Mouse (Mus musculus) hematopoietic stem cell, adult 5-6 weeks (primary cell): ENCODE measurements around the gene Dpy19l1. TPM values are rescaled to one million over a fixed set of nuclear protein-coding genes. Genes with fewer than 3 reads are reported as not detected.

Experiments used
- ATAC-seq, 2 experiments: fragments of 125-278 bp in 1 of 2; replicated peaks in 1 of 2; 2 replicates each; pipeline ENCODE4 v1.8.0; 2016 to 2017; ENCODE audit warnings: inconsistent platforms in 2 of 2, mild to moderate bottlenecking in 2 of 2, moderate number of reproducible peaks in 2 of 2, low read depth in 1 of 2, moderate TSS enrichment in 1 of 2; ENCODE audit not compliant: low FRiP score in 2 of 2, poor library complexity in 2 of 2, severe bottlenecking in 2 of 2, insufficient read depth in 1 of 2, low TSS enrichment in 1 of 2
- total RNA-seq: library from RNA; stranded (forward); fragments of 172-1452, 232-1000 nt; gene quantifications from 2 replicates; pipeline ENCODE4 v1.2.3, GENCODE M21; 2017

Dpy19l1 gene
- 33.5 and 47.4 TPM in 2 replicates for total RNA-seq

DNA sequence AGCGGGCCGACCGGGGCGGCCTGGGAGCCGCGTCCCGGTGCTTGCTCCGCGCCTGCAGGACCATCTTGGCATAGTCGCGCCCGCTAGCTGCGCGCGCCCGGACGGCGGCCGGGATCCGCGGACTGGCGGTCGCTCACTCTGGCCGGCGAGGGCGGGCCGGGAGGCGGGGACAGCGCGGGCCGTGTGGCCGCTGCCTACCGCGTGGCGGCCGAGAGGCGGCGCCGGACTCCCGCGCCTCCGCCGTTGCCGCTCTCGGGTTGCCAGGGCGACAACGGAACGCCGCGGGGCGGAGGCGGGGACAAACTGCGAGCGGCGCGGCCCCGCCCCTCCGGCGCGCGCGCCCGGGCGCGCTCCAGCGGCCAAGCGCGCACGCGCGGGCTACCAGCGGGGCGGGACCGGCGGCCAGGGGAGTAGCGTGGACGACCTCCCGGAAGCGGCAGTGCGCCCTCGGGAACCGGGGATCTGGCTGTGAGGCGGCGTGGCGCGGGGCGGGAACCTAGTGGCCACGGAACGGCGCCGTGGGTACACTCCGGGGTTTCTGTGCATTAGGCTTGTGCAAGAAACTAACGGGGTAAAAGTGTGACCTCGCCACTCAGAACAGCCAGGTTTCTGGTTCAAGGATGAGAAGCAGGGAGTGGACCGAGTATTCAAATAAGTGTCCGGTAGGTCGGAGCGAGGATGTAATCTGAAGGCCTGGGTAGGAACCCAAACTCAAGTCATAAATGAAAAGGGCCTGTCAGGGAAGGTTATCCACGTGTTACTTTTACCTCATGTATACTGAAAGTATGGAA is at the start of gene Dpy19l1:
TSS of gene Dpy19l1 (minus strand) at position 74 of the 791 bp plus-strand sequence.
- ATAC-seq: peak; percentile 72 to 85

DNA sequence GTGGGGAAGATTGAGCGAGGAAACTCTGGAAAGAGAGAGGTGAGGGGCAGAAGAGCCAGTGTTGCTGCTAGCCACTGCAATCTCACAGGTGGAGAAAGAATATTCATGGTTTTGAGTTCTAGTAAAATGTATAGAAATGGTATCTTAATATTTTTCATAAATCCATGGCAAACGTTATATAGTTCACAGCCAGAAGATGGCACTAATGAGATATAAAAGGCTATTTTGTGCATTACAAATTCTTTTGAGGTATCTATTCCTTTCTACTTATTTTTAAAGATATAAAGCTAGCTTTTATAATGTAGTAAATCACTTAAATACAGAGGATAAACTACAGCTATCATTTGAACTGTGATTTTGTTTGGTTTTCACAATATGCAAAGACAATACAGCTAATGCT is 35.2 kb upstream of the Dpy19l1 start:
- no peak for ATAC-seq

DNA sequence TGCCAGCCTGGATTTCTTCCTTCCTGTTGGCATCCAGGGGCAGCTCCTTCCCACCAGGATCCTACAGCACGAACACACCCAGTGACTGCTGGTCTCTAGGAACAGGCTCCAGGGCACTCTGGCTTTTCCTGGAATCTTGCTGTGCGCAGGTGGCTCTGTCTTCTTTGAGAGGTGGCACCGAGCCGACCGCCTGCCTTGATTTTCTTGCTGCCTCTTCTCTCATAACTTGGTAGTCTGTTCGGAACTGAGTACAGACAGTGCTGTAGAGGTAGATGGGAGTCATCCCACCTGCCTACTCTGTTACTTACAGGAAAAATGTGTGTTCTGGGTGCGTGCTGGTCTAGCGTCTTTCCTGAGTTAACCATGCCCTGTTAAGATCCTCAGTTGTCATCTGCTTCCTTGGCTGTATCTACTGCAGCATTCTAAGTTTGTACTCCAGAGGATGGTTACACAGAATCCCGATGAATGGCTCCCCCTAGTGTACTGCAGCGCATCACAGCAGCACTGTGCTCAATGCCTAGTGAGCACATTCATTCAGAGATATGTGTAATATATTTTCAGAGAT is 13.7 kb upstream of the Dpy19l1 start:
- peak; percentile 89 to 95 for ATAC-seq

DNA sequence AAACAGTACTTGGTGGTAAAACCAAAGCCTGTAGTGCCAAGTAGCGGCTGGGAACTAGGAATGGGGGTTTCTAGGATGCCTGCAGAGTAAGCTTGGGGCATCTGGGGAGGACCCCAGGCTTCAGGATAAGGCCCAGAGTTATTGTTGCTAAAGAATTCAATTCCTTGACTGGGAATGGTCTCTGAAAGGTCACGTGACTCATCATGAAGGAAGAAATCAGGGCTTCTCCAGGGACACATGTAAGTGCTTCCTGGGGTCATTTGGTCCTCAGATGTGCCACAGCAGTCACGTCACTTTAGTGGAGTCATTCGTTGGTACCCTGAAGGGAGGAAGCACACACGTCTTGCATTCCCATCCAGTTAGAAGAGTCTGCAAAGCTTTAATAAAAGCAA is 11.1 kb upstream of the Dpy19l1 start:
- ATAC-seq: no peak

DNA sequence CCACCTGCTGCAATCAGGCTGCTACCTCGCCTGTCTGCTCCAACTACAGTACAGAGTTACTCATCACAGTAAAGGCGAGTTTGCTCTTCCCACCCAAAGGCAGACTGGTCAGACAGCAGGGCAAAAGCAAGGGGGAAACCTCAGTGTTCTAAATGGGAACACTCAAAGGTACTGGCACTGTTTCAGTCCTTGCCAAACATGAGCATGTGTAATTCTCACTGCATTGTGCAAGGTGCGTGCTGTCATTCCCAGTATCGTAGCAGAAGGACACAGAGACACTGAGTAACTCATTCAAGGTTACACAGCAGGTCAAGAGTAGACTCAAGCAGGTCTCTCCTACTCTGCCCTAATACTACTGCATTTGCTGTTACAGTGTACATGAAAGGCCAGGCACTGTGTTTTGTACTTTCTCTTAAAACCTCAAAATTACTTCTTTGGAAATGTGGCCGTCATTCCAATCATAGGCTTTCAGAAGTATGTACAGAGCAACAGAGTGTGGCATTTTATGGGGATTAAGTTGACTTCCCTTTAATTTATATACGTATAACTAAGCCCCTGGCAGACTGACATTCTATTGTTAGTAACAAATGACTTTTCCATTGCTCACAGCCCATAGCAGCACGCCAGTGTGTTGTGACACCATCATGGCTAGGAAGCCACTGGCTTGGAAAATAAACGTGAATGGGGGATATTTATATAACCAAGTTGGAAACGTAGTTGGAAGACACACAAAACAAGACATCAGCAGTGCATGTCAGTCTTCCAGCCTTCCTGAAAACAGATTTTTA is 10.5 kb upstream of the Dpy19l1 start:
- no peak for ATAC-seq

DNA sequence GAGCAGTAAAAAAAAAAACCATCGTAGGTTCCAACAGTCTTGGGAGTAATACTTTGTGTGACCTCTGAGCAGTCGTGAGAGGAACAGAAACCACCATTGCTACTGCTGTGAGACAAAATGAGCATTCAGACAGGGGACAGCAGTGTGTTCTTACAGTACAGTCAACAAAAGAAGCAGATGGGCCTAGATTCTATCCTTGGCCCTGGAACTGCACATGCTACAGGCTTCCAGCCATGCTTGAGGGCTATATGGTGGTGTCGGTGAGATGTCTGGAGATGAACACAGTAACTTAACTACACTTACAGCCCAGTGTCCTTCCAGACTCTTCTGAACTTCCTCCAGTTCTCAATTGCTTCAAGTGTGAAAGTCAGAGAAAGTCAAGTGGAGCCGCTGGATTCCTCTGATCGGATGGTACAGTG is 9.2 kb upstream of the Dpy19l1 start:
- no peak for ATAC-seq

DNA sequence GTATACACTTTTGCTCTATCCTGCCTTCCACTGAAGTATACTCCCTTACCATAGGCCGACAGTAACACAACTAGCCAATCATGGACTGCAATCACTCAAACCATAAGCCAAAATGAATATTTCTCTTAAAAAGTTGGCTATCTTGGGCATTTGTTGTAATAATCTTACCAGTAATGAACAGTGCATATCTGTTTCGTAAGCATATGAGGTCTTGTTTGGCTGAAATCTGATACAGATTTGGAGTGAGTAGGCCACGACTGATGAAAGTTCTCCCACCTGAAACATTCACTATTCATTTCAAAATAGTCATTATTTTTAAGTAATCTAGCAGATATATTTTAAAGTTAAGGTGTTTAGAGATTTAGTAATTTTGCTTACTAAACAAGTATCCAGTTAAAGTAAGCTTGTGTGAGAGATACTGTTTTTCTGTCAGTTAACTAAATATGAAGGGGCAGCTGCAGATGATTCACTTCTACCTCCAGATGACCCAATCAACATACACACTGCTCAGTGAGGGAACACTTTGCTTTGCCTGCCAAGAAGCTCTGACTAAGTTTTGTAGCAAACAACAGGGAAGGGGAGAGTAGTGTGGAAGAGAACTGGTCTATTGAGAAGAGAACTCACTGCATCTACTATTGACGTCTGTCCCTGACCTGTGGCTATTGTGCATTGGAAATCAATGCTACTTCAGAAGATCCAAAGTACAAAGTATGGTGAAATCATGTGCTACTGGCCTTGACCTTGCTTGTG is 8.6 kb upstream of the Dpy19l1 start:
- no peak for ATAC-seq

DNA sequence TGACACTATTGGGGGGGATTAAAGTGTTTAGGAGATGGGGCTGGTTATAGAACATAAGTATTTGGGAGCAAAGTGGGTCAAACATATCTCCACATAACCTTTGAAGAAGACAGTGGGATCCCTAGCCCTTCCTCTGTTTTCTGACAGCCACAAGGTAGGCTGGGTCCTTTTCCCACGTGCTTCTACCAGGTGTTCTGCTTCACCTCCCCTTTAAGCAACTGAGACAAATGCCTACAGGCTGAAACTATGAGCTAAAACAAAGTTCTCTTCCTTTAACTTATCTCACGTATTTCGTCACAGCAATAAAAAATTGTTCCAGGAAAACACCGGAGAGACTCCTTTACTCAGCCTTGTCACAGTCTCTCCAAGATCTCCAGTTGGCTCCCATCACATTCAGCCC is 5.9 kb upstream of the Dpy19l1 start:
- no peak for ATAC-seq

DNA sequence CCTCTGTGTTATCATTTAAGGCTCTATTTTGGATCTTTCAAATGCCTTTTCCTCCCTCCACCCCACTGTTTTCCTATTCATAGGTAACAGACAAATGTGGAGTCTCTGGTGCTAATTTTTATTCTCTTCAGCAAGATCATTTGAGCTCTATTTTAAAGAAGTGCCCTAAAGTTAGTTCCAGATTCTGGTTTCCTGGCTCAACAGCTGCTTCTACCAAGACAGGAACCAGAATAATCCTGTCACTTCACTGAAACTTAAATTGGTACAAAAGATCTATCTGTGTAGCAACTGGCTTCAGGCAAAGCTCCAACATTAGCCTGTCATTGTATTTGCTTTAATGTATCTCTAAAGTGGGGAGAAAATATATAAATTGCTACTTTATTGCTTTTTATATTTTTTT is 3.6 kb upstream of the Dpy19l1 start:
- 0 out of 4 replicates have a peak, but pooled peaks of 1 of the 2 experiments have one; percentile 29 for ATAC-seq

DNA sequence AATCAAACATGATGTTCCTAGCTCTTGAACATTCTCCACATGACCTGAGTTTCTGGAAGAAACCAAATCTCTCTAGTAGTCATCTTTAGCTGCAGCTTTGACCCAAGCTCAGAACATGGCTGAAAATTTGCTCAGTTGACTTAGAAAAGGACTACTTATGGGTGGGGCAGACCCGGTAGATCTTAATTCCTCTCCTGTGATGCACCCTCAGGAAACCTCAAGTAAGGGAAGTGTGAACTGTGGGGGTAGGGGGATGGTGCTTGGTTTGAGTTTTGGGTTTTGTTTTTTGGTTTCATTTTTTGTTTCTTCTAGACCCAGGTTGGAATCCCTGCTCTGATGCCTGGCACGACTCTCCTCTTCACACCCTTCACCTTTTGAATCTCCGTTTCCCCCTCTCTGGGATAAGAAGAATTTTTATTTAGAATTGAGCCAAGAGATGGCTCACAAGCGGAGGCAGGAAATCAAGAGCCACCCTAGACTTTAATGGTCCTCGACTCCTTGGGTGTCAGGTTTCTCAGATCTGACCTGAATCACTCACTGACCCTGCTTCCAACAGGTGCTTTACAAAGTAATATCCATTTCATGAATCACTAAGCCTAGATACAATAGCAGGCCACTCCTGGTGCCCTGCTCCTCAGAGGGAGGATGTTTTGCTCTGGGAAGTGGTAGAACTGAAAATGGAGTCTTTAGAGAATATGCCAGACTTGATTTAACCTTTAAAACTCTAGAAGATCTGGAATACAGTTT is 2.2 kb upstream of the Dpy19l1 start:
- peak; percentile 33 to 54; a peak in 3 of 4 replicates for ATAC-seq

DNA sequence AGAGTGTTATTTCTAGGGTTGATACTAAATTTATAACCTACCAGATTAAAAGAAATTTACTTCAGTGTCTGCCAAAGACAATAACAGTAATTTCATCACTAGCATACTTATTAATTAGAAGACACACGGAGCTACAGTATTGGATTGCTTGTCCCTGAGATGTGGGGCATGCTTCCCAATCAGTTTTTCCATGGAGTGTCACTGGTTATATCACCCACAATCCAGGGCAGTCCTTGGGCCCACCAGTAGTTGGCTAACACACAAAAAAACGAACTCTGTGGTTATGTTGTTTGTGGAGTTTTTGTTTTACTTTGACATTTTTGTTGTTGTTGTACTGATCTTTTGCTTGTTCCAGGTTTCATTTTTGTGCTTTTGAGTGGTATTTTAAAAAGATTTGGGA is 1.4 kb upstream of the Dpy19l1 start:
- ATAC-seq: no peak

DNA sequence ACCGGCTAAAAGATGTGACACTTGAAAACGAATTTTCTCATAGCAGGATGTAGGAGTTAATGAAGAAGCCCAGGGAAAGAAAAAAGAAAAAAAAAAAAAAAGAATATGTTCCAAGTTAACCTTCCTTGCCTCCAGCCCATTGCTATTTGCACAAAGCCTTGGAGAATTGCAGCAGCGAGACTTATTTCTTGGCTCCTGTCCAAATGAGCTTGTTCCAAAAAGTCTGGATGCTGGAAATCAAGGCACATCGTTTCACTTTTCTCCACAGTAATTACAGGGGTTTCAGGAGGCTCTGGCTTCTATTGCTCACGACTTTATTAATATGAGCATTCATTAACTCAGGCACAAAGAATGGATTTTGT is 899 bp upstream of the Dpy19l1 start:
- no peak for ATAC-seq

DNA sequence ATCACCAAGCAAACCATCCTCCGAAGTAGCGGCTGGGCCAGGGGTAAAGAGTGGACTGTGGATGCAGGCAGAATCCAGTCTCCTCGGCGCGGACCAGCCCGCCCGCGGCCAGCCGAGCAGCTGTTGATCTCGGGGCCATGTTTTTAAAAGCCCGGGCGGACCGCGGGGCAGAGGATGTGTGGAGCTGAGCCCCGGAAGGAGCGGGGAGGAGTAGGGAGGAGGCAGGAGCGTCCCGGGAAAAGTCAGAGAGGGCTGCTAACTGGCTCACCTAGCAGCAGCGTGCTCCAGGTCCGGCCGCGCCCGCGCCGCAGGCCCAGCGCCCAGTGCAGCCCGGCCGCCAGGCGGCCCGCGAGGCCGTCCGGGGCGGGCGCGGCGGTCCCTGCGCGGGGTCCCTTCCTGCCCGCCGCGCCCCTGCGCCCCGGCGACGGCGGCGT is 352 bp downstream of the Dpy19l1 start:
- ATAC-seq: peak; percentile 19 to 27; a peak in 2 of 4 replicates

DNA sequence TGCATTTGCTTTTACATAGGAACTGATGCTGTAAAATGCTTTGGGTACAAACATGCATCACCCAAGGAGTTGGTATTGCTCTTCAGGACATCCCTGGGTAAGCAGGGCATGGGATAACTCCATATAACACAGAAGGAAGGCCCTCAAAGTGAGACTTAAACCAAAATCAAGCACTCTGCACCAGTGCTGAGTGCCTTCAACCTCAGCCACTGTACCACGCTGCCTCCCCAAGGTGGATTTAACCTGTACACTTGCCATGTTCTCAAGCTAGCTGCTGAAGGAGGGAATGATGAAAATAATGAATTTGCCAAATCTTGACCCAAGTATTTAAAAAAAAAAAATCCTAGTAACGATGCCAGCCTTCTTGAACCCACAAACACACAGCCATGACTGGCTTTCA is 1.3 kb downstream of the Dpy19l1 start:
- no peak for ATAC-seq

DNA sequence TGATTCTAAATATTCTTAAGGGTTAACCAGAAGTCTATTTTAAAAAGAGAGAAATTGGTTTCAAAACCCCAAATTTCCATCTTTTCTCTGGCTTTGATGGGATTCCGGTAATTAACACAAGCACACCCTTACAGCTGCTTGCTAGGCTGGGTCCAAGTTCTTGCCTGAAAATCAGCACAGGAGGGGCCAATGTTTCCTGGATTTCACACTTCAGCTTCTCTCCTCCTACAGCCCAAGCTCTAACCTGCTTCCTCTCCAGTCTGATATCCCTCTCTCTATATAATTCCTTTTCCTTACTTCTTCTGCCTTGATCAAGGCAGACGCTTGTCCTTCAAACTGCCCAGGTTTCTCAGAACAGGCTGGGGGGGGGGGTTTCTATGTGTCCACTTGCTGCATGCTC is 6.7 kb downstream of the Dpy19l1 start:
- no peak for ATAC-seq

DNA sequence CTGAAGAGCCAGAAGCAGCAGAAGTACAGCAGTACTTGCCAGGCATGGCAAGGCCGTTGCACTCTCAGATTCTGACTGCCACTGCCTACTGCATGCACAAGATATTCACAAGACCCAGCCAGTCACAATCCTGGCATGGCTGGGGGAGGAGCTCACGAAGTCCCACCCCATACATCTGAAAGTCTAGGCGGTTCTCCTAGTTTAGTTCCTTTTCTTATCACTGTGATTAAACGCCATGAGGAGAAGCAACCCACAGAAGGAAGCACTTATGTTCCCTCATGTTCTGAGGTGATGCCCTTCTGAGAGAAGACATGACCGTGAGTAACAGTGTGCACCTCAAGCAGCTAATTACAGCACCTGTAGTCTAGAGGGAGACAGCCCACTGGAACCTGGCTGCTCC is 12.4 kb downstream of the Dpy19l1 start:
- ATAC-seq: peak in 1 of 2 experiments; percentile 22; a peak in 1 of 4 replicates
